Mouse (Mus musculus): Measurements from ENCODE around the gene Lrfn1.

The Lrfn1 gene

GRCm38 (mm10) chr7:28451531-28452360 is at the start of gene Lrfn1:
Gene Lrfn1 (plus strand): TSS chr7:28451980.
- DNase-seq = peak; percentile 39

- peak; percentile 84 for DNase-seq
These were observed 40.8 kb upstream of the Lrfn1 start for GRCm38 (mm10) chr7:28410841-28411475.

GRCm38 (mm10) chr7:28412826-28413225 is 39.0 kb upstream of the Lrfn1 start:
- DNase-seq = no peak

- no peak for DNase-seq
These were observed 34.4 kb upstream of the Lrfn1 start for GRCm38 (mm10) chr7:28417368-28417767.

- DNase-seq = peak; percentile 82
These were observed 33.6 kb upstream of the Lrfn1 start for GRCm38 (mm10) chr7:28418096-28418670.

GRCm38 (mm10) chr7:28419416-28419815 is 32.4 kb upstream of the Lrfn1 start:
- no peak for DNase-seq

- no peak for DNase-seq
These were observed 28.8 kb upstream of the Lrfn1 start for GRCm38 (mm10) chr7:28423018-28423417.

- DNase-seq = no peak
These were observed 24.0 kb upstream of the Lrfn1 start for GRCm38 (mm10) chr7:28427738-28428137.

GRCm38 (mm10) chr7:28430512-28430911 is 21.3 kb upstream of the Lrfn1 start:
- no peak for DNase-seq

- no peak for DNase-seq
These were observed 19.5 kb upstream of the Lrfn1 start for GRCm38 (mm10) chr7:28432252-28432651.

- peak; percentile 53 for DNase-seq
These were observed 16.0 kb upstream of the Lrfn1 start for GRCm38 (mm10) chr7:28435660-28436259.

- peak; percentile 100 for DNase-seq
These were observed 15.4 kb upstream of the Lrfn1 start for GRCm38 (mm10) chr7:28436271-28436904.

GRCm38 (mm10) chr7:28436932-28437570 is 14.7 kb upstream of the Lrfn1 start, which contains the start of gene Gmfg:
Gene Gmfg (plus strand): TSS chr7:28437447.
- DNase-seq = peak; percentile 88

- no peak for DNase-seq
These were observed 13.8 kb upstream of the Lrfn1 start for GRCm38 (mm10) chr7:28437964-28438363.

- DNase-seq = no peak
These were observed 13.0 kb upstream of the Lrfn1 start for GRCm38 (mm10) chr7:28438771-28439170.

GRCm38 (mm10) chr7:28440739-28441138 is 11.0 kb upstream of the Lrfn1 start:
- peak; percentile 34 for DNase-seq

- DNase-seq = no peak
These were observed 9.8 kb upstream of the Lrfn1 start for GRCm38 (mm10) chr7:28441776-28442485.

- no peak for DNase-seq
These were observed 9.1 kb upstream of the Lrfn1 start for GRCm38 (mm10) chr7:28442688-28443087.

GRCm38 (mm10) chr7:28444344-28444974 is 7.3 kb upstream of the Lrfn1 start:
- no peak for DNase-seq

- DNase-seq = peak; percentile 89
These were observed 5.3 kb upstream of the Lrfn1 start for GRCm38 (mm10) chr7:28446446-28446845.

All from kidney, postnatal 10 days (tissue).